Mouse (Mus musculus) kidney, adult 9 months (tissue): ENCODE data around the gene Ugcg.
A peak's percentile ranks its signal among the peaks of the same experiment; 100 is the strongest.

Source experiments
- DNase-seq: peaks from one replicate; pipeline ENCODE4 v3.0.0; 2022

Gene Ugcg

DNA sequence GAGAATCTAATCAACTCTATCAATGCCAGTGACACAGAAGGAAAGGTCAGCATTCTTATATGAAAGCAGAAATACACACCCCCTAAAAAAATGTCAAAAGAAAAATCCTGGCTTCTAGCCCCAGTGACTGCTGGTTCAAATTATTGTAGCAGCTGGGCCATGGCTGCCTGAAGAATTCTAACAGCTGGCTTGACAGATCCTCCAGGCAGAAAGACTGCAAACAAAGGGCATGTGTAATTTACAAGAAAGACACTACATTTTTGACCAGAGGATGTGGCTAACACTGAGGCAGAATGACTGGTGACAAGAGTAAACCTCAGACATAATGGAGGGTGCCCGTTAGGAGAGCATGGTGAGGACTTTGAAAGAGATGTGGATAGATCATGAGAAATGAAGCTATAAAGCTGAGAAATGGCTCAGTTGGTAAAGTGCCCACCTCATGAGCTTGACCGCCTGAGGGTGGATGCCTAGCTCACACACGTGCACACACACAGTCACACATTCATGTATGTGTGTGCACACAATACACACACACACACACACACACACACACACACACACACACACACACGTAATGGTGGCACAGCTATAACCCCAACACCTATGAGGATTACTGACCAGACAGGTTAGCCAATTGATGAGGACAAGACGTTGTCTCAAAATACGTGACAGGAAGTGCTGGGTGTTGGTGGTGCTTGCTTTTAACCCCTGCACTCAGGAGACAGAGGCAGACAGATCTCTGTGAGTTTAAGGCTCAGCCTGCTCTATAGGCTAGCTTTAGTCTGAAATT, 42.4 kb downstream of the Ugcg start:
- no peak for DNase-seq

DNA sequence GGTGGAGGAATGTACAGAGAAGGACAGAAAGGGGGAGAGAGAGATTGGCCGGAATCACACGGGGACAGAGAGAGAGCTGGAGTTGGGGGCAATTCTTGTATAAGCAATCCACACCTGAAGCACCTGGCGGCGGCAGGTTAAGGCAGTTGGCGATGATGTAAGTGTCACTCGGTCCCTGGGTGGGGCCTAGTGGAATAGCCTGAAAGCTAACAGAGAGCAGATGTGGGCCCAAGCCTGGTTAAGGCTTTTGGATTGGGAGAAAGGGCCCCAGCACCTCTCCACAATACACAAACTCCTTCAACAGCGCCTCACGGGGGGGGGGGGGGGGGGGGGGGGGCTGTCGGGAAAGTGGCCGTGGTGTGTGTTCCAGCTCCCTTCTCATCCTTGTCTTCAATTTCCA, 45.0 kb downstream of the Ugcg start:
- no peak for DNase-seq

DNA sequence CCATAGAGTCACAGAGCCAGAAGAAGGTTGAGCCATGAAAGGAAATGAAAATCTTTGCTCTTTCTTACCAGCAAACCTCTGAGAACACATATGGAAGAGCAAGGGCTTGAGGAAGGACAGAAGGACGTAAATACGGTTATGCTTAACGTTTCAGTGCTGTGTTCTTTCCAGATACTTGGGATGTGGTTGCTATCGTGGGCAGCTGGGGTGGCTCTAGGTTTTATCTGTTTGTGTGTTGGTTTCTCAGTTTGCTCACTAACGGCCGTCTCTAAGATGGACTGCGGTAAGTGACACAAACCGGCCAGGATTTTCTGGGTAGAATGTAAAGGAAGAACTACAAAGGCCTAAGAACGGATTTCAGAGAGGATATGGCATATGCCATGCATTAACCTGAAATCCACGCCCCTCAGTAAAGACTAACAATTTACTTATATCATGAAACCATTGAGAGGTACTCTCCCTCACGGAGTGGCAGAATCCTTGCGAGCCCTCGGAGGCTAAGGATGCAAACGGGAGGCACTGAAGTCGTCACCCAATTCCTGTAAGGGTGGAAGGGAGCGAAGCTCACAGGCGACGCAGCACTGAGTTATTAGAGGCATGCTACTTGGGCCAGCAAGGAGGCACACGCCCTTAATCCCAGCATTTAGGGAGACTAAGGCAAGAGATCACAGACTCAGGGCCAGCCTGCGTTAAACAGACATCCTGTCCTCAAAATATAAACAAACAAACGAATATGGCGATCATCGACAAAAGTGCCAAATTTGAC, 45.6 kb downstream of the Ugcg start:
- no peak for DNase-seq

DNA sequence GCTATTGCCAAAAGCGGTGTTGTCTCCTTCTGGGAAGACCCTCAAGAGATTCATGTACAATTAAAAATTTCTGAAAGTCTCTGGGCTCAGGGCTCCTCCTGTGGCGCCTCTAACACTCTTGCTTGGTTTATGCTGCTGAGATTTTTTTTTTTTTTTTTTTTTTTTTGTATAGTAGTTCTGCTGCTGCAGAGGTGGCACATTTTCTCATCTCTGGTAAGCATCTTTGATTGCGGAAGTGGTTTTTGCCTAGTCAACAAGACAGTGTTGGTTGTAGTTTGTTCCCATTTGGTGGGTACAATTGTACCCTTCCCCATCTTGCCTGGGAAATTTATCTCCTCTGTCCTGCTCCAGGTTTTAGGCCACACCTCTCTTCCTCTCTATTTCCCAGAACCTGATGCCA, 47.3 kb downstream of the Ugcg start:
- DNase-seq = no peak

DNA sequence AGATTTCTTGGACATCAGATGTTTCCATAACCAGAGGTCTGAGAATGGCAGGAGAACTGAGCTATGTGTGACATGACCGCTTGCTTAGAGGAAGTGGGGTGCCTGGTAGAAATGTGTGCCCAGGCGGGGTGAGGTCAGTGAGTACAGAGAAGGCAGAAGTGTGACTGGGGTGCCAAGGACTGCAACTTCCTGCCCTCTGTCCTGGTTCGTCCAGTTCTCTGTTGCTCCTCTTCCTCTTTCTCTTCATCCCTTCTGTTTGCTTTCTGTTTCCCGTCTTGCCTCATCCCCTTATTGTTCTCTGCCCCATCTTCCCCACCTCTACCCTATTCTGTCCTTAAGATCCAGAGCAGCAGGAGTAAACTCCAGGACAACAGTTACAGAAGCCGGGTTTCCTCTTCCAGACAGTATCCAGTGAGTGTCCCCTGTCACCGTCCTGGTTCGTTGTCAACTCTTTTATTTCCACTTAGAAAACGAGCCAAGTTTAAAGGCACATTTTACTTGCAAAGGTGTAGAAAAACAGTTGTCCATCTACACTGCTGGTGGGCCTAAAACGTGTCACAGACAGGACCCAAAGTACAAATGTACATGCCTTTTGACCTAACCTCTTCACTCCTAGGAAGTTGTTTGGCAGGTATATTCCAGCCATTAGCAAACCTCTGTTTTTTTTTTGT, 49.7 kb downstream of the Ugcg start:
- no peak for DNase-seq

DNA sequence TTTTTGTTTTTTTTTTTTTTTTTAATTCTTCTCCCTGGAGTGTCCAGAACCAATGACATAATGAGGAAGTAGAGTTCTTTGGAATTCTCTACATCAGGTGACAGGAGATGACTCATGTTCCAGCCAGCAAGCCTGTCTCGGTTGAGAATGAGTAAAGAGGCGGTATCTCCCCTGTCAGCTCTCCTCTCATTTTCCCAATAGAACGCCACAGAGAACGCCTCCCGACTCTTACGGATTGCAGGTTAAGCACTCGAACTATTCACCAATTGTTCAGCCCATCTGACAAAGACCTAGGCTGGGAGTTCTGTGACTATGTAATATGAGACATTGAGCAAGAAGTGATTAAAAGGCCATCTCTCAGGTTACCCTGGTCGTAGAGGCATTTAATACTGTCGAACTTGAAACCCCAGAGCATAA, 50.3 kb downstream of the Ugcg start:
- no peak for DNase-seq

DNA sequence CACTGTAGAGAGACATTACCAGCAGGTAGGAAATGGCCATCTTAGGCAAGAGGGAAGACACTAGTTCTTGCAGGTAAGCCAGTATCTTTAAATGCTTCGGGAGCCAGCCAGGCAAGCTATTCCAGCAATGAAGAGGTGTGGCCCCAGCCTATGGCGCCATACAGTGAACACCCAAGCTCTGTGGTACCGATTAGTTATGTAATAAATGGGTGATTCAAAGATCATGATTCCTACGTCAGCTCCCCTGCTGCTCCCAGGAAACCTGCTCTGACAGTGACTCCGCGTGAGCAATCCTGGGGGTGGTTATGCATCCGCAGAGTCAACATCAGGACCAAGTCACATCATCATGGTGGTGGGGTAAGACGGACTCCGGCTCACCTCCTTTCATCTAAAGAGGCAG, 51.1 kb downstream of the Ugcg start:
- DNase-seq = no peak

DNA sequence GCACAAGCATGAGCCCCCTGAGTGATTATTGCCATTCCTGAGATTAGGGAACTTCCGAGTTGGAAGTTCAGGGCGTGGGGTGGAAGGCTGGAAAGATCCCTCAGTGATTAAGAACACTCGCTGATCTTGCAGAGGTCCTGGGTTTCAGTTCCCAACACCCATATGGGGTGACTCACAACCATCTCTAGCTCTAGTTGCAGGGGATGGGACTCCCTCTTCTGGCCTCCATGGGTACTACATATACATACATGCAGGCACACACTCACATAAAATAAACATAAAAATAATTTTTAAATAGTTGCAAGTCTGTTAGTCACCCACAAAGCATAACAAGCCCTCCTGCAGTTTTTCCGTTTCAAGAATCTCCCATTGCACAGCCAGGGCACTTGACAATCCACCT, 52.0 kb downstream of the Ugcg start:
- no peak for DNase-seq

DNA sequence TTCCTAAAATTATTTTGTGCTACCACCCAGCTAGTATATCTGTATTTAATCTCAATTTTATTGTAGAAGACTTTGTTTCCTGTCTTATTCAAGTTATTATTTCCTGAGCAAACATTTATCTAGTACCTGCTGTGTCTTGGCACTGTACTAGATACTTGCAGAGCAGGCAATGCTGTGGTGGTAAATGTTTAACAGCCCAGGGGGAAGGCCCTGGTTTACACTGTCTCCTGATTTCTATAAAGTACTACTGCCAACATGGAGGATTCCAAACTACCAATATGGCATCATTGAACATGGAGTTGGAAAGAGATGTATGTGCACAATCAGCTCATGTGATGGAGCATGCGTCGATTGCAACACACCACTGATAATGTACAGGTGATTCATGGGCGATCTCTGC, 53.2 kb downstream of the Ugcg start:
- peak; percentile 82 for DNase-seq

DNA sequence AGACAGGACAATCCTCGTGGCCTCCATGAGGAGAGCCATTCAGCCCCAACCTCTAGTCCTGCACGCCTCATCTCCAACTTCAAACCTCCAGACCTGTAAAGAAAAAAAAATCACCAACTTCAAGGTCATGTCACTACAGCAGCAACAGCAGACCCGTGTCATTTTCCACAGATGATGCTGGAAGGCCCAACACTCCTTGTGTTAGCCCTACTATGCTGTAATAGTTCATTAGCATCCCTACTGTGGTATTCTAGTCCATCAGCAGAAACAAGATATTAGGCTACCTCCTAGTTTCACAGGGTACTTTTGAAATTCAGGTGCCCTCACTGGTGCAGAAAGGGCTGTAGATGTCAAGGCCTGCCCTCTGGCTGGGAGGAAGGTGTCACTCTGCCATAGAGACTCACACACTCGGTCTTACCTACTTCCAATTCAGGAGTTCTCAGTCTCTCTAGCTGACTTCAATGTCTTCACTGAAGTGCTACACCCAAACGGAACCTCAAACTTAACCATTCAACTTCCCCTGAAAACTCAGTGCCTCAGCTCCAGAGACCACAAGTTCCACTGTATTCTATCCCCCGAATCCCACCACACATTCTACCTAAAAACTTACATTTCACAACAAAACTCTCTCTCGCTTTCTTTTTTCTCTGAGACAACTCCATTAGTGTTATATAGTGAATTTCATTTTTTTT, 54.9 kb downstream of the Ugcg start:
- no peak for DNase-seq

DNA sequence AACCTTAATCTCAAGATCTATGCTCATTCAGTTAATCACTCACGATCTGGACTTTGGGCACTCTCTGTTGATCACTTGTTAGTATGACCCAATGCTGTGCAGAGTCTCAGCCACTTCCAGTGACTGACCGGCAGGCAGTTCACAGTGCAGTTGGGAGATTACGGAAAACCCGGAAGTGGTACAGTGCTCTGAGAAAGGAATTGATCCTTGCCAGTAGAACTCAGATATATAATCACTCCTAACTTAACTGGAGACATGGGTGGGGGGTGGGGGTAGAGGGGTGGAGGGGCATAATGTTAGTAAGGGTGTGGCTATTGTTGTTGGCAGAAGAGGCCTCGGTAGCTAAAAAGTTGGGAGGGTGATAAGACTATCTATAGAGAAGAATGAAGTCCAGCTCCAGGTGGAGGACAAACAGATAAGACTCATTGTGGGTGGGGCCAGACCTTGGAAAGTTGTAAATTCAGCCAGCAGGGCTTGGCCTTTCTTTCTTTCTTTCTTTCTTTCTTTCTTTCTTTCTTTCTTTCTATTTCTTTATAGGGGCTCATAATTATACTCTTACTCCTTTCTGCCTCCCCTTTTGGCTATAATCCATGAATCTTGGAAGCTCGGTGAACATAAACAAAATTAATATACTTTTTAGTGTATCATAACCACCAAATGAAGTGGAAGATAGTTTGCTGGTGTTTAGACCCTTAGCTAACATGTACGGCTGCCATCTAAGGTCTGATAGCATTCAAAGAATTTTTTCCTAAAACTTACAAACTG, 55.9 kb downstream of the Ugcg start:
- DNase-seq = peak; percentile 88

DNA sequence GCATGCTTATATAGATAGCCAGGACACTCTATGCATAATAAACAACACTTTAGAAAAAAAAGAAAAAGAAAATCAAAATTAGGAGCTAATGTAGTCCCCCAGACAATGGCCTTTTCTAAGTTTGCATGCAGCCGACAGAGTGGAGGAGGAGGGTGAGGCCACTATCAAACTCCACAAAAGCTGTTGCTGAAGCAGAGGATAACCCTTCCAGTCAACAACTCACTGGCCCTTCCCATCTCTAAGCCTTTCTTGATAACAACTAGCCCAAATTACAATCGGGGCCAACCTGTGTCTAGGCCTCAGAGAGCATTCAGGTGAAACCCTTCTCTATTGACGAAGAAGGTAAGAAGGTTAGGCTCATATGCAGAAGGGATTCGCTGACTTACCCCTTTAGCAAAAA, 56.7 kb downstream of the Ugcg start:
- no peak for DNase-seq

DNA sequence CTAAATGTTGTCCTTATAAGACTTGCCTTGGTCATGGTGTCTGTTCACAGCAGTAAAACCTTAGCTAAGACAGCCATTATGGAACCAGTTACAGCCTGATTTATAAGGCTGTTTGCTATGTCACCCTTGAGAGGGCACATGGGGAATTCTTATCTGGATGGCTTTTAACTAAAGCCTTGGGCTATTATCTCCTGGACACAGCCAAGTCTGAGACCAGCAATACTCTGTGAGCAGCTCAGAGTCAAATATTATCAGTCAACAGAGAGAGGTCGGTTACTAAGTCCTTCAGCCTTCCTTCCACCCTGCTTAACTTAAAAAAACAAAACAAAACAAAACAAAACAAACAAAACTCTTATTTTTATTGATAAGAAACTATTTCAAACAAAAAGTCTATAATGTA, 58.5 kb downstream of the Ugcg start:
- no peak for DNase-seq

DNA sequence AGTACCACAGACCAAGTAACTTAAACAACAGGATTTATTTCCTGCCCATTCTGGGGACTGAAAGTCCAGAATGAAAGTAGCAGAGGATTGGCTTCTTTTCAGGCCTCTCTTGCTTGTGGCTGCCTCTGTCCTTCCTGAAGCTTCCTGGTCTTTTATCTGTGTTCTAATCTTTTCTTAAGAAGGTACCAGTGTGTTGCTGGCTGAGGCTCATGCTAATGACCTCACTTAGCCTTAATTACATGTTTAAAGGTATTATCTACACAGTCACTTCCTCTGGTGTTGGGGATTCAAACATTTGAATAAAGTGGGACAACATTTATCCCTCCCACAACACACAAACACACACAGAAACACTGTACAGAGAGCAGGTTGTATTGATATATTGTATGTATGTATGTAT, 59.0 kb downstream of the Ugcg start:
- DNase-seq = no peak

DNA sequence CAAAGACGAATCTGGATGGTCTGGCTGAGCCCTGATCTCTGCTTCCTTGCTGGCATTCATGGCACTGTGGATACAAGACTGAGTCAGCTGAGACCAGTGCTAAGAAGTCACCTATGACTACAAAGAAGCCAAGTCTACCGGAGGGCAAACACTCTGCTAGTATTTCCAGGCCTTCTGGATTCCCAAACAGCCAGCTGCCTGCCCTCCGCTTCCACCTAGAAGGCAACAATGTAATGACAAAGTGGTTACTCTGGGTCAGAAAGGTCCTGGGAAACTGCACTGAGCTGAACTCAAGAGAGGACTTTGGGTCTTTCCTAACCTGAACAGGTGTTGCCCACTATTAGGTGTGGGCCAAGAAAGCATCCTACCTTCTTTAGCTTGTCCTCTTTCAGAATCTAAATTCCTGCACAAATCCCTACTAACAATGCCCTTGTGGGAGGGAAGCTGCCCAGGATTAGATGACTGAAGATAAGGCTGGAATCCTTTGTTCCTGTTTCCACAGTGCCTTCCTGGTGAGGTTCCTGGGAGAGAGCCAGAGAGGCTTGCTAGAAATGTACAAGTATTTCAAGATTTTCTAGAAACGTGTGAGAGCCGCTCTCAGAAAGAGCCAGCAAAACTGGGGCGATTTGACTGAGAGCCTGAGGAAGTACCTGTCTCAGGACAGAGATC, 63.5 kb downstream of the Ugcg start:
- no peak for DNase-seq

DNA sequence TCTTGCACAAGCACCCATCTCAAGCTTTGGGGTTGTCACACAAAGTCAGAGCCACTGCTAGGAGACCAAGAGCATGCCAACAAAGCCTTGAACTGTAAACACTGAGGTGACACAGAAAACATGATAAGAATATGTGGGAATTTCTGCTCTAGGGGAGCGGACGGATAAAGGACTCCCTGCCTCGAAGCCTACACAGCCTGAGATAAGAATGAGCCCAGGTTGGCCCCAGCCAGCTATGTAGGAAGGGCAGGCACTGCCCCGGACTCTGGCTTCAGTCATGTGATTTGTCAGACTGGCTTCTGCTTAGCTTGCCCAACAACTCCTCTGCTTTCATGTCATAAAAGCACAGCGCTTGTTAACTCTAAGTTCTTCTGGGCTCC, 64.0 kb downstream of the Ugcg start:
- DNase-seq = no peak

DNA sequence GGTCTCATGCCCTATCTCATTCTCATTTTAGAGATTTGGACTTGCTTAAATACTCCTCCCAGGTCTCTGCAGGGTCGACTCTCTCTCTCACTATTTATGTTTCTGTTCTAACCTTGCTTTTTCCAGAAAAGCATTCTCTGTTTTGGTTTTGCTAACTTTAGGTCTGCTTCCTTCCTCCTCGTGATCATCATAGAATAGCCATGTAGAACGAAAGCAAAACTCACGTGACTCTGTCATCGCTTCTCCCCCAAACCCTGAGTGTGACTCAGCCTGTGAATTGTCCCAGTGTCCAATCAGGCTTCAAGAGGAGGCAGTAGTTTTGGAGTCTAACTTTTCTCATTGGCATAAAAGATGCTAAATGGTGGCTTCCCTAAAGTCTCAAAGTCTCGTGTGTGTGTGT, 65.3 kb downstream of the Ugcg start:
- no peak for DNase-seq

DNA sequence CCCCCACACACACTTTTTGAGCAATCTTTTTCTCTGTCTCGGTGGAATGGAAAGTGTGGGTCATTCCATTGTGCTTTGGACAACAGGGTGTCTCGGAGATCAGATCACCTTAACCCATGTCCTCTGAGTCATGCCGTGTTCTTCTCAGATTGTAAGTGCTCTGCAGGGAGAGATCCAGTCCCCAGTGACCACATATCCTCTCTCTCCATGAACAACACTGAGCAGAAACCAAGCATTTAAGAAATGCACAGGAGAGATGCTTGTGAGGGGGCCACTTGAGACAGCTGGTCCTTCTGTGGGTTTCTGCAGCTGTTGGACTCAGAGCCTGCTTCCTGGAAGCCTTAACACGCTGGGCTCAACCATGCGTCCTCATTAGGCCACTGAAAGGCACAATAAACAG, 66.9 kb downstream of the Ugcg start:
- DNase-seq = no peak

DNA sequence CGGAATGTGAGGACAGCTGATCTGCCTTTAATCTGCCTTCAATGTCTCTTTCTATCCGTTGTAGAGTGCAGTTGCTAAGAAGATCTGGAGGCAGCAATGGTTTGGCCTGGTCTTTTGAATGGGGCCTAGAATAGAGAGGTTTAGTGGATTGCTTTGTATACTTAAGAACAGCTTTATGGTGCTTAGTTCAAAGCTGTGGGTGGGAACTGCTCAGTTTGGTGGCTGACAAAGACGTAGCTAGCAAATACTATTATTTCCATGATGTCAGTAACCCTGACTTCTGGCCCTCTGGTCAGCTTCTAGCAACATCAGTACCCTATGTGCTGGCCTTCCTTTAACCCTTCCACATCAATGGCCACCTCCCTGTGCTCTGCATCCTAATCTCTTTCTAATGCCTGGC, 68.8 kb downstream of the Ugcg start:
- no peak for DNase-seq

DNA sequence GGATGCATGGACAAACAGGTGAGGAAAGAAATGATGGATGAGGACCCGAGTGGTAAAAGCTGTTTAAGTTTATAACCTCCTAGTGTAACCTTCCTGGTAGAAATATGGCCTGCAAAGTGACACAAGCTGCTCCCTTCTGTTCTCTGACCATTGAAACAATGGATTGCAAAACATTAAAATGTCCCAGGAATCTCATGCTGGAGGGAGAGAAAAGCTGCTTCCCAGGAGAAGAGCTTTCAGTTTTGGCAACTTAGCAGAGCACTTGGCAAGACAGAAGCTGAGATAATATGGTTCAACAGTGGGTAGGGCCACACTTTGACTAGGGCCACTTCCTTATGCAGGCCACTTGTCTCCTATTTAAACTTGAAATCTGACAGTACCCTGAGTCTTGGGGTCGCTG, 69.7 kb downstream of the Ugcg start:
- DNase-seq = no peak

DNA sequence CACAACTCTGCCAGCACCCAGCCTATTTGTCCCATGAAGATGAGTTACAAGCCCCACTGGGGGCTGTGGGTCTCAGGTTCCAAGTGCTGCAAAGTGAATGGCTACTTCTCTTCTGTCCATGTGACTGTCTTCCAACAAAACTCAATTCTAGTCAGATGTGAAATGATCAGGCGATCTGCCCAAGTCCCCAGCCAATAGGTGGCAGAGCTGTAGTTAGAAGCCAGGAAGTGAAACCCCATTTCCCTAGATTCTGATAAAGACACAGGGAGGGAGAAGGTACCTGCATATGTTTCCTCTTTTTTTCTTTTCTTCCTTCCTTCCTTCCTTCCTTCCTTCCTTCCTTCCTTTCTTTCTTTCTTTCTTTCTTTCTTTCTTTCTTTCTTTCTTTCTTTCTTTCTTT, 70.7 kb downstream of the Ugcg start:
- DNase-seq = no peak

DNA sequence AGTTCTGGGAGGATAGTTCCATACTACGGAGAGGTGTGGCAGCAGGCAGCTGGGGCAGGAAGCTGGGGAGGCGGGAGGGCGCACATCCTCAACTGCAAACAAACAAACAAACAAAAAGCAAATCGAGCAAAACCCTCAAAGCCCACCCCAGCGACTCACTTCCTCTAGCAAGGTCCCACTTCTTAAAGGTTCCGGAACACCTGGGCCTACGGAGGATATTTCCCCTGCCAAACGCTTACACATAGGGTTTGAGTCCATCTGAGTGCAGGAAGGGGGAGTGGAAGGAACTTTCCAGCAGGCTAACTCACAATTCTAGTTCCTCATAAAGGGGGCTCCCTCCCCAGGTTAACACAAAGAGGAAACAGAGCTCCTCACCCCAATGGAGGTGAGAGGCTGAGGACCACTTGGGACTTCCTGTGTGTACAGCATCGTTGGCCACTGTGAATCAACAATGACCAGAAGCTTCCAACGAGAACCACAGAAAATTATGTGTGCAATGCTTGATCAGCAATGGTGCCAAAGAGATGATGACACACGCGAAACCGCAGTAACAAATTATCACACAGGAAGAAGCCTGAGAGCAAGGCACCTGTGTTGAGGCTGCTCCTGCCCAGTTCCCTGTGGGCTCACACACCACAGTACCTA, 71.9 kb downstream of the Ugcg start:
- DNase-seq = no peak
